Mouse (Mus musculus) spleen, postnatal 36 days (tissue): ENCODE measurements around the gene Exosc8.
"Not testable (repeated sequence)": the region's sequence is repeated elsewhere in the genome, so short reads cannot be mapped to it uniquely, and the experiment has no call there.

ENCODE experiments used
- DNase-seq, 2 experiments: peaks; one replicate each; pipeline ENCODE4 v3.0.0; 2022; ENCODE audit warnings: low spot score in 2 of 2, mixed read lengths in 1 of 2

The Exosc8 gene

DNA sequence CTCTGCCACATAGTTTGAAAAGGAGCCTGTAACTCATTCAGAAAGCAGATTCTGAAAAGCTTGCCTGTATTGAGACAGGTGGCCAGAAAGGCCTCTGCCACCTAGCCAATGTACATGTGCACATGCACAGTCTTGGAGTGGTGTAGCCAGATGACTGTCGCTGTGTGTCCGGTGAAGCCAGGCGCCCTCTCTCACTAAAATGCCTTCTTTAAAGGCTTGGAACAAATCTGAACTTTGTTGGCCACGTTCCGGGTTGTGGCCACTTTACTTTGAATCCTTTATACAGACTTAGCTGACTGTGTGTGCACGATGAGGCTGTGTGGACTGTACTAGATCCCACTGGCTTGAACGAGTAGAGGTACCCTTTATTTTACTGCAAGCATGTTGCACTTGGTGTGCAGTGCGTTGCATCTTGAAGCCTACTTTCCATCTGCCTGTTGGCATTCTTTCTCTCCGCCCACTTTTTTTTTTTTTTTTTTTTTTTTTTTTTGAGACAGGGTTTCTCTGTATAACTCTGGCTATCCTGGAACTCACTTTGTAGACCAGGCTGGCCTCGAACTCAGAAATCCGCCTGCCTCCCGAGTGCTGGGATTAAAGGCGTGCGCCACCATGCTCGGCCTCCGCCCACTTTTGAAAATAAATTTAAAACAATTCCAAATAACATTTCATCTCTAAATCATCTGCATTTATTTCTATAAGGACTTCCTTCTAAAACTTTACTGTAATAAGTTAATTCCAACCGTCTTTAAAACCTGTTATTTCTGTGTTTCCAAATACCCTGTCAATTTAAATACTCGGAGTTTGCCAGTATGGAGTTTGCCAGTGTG is 1.1 kb upstream of the Exosc8 start:
- DNase-seq = no peak

DNA sequence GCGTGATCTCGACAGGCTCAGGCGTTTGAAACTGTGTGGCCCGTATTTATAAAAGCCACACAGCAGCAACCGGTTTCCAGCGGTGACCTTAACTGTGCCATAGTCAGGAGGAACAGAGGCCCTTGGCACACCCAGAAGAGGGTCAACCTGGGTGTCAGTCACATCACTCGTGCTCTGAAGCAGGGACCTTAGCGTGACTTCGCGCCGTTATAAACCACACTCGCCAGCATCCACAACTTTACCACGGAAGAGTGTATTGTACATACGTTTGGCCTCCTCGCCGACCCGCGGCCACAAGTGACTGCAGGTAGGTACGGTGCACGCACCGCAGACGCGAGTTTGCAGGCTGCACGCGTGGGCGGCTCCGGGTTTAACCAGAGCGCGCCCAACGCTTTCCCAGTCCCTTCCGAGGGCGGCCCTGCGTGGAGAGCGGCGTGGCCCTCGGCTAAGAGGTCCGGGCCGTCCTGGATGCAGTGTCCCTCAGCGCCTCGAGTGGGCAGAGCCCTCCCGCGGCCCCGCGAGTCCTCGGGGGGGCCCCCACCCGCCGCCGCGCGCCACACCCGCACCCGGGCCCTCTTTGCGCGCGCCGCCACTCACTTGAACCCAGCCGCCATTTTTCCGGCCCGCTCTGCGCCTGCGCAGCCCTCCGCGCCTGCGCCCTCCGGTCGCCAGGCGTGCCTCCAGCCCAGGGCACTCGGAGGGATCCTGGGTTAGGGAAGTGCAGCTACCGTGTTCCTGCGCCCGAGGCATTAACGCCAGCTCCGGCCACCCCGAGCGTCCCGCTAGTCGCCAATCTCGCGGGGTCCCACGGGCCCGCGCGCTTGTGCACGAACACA is 564 bp downstream of the Exosc8 start:
- peak; percentile 88 to 90 for DNase-seq

DNA sequence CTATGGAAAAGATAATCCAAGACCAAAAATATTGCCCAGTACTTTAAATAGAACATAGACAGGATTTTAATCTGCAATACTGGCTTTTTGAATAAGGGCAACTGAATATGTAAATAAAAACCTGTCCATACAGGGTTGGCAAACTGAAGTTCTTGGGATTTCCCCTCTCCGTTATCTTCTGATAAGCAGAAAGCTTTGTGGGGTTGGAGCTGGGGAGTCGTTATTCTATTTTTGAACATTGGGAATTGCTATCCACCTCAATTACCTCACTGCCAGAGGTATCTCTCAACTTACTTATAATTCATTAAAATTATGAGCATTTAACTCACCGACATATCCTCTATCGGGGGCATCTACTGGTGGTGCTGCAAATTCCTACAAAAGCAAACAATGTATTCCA is 2.8 kb downstream of the Exosc8 start:
- no peak for DNase-seq

DNA sequence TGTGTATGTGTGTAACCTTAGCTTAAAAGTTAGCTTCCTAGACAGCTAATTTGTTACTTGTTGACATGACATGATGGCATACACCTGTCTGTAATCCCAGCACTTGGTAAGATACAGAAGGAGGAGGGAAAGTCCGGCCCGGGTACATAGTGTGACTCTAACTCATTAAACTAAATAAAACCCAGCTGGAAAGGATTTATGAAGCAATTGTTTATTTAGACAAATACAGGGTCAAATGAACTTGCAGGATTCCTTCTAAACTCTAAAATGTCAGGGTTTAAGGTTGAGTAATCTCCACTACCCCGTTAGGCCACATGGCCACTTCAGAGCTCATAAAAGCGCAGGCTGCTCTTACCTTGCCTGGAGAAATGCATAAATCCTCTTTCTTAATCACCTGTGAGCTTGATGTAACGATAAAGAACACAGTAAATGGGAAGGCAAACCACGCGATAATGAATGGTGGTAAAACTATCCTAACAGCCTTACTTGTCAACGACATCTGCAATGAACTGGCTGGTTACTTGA is 3.5 kb downstream of the Exosc8 start:
- DNase-seq = no peak

DNA sequence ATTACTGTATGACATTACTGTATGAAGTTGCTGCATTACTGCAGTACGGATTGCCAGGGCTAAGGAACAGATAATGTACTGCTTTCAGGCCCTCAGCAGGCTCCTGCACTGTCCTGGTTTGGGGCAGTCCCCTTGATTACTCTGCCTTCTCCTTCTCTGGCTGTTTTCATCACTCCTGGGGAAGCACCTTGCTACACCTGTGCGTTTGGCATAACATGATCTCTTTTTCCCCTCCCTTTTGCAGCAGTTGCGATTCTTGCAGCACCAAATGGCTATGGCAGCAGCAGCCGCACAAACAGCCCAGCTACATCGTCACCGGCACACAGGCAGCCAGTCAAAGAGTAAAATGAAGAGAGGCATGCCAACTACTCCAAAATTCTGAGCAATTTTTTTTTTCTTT is 7.1 kb downstream of the Exosc8 start:
- no peak for DNase-seq

DNA sequence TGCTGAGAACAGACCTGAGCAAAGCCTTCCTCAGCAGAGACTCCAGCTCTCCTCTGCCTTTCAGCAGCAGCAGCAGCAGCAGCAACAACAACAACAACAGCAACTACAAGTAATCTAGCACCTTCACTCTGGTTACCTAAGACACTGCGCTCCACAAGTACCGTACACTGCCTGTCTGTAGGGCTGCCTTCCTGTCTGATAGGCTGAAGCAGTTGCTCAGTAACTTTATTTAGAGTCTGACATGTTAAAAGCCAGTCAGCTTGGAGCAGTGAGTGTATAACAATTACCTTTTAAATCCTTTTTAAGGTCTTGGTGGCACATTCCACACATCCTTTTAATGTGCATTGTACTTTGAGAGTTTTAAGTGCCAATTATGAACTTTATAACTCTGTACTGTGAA is 7.6 kb downstream of the Exosc8 start:
- DNase-seq = no peak

DNA sequence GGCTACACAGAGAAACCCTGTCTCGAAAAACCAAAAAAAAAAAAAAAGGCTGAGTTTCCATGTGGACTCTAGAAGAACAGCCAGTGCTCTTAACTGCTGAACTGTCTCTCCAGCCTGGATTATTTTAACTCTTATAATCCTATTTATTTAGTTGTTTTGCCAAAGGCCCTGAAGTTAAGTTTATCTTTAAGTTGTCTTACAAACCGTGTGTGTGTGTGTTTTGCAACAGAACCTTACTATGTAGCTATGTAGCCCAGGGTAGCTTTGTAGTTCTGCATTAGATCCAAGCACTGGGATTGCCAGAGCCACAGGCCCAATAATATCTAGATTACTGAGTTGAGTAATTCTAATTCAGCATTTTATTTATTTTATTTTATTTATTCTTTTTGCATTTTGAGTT is 9.8 kb downstream of the Exosc8 start:
- DNase-seq = no peak

DNA sequence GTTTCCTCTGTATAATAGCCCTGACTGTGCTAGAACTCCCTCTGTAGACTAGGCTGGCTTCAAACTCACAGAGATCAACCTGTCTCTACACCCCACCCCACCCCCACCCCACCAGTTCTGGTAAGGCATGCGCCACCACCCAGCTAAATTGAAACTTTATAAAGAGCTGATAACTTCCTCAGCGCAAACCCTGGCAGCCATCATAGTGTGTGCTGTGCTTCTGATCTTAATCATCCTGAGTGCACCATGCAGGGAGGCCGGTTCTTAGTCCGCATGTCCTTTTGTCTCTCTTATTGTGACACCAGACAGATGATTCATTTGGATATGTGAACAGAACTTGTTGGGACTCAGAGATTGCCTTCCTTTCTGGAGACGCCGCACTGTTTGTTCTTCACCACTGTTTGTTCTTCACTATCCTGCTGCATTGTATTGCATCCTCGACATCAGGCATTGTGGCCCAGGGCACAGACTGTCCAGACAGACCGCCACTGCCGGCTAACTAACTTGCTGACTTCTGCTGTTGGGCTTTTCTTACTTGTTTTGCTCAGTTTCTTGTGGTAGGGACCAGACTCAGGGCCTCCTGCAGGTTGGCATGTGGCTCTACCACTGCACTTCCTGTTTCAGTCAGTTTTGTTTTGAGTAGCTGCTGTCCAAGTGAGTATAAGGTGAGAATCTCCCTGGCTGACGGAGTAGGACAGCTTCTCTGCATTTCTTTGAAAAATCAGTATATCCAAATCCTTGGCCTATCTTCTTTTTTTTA is 11.3 kb downstream of the Exosc8 start:
- DNase-seq = peak; percentile 61 to 67

DNA sequence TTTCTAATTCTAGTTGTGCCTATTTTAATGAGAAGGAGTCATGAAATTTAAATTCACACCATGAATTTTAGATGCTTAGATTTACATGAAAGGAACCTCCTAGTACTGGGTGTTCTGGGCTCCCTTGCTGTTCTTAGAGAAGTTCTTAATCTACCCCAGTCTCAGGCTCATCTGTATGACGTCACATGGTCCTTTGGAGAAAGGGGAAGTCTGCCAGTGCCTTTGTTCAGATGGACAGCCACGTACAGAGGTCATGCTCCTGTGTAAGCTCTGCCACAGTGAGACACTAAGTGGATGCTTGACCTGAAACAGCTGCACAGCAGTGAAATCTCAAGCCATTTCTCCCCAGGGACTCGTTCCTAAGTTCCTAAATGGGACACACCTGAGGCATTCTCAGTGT is 16.2 kb downstream of the Exosc8 start:
- peak in 1 of 2 experiments; percentile 22 for DNase-seq

DNA sequence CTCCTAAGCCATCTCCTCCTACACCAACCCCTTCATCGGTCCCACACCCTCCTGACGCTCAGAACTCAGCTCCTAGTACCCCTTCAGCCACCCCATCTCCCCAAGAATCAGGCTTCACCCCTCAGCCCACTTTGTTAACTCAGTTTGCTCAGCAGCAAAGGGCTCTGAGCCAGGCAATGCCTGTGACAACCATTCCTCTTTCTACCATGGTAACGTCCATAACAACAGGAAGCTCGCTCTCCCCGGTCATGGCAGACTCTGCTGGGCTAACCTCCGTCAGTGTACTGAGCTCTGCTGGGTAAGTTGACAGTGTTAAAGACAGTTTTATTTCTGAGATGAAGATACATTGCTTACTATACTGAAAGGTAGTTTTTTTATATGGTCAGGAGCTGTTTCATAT is 17.8 kb downstream of the Exosc8 start:
- DNase-seq = no peak

DNA sequence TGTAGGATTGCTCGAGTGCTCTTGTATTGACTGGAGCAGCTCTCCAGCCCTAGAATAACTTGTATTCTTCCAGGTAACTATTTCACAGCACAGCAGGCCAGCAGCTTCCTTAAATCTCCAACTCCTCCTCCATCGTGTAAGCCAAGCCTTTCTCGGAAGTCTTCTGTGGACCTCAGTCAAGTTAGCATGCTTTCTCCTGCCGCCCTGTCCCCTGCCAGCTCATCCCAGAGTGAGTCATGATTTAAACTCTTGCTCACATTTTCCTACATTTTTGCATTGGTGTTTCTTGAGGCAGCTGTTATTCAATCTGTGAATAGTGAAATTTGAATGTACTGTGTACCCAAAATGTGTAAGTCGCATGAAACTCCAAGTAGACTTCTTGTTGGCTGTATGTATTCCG is 19.7 kb downstream of the Exosc8 start:
- no peak for DNase-seq

DNA sequence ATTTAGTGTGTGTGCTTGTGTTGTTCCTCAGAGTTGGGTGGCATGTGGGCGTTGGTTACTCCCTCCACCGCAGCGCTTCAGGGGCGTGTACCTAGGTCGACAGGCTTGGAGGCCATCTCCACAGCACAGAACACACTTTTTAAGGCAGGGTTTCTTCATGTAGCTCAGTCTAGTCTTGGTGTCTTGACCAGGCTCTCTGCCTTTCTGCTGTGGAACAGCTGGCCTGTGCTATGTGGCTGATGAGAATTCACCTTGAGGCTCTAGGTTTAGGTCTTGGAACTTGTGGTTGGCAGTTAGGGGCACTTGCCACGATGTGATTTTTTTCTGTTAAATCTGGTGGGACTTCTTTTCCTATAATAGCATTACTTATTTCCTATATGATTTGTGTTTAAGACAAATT is 20.9 kb downstream of the Exosc8 start, which contains the start of gene Gm21958:
Gm21958 (minus strand) TSS at position 101 of the 400 bp plus-strand sequence.
- no peak for DNase-seq

DNA sequence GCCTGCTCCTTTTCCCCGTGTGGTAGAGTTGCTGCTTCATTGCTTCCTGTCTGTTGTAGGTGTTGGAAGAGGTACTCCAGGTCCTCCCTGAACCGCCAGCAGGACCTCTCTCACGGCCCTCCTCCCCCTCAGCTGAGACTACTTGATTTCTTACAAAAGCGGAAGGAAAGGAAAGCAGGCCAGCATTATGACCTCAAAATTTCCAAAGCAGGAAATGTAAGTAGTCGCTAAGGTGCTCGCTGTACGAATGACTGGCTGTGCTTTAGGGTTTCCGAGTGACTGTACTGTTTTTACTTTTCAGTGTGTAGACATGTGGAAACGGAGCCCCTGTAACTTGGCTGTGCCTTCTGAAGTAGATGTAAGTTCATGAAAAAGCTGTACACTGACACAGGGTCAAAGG is 26.2 kb downstream of the Exosc8 start:
- peak; percentile 60 to 68 for DNase-seq

DNA sequence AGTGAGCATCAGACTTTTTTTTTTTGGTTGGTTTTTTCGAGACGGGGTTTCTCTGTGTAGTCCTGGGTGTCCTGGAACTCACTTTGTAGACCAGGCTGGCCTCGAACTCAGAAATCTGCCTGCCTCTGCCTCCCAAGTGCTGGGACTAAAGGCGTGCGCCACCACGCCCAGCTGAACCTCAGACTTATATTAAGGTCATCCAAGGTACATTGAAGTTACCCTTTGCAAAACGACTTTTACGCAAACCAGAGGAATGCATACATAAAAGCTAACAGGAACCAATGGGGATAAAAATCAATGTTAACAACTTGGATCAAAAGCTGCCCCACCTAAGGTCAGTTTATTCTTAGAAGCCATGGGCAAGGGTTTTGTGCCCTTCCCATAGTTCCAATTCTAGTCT is 31.1 kb downstream of the Exosc8 start:
- DNase-seq = not testable (repeated sequence)

DNA sequence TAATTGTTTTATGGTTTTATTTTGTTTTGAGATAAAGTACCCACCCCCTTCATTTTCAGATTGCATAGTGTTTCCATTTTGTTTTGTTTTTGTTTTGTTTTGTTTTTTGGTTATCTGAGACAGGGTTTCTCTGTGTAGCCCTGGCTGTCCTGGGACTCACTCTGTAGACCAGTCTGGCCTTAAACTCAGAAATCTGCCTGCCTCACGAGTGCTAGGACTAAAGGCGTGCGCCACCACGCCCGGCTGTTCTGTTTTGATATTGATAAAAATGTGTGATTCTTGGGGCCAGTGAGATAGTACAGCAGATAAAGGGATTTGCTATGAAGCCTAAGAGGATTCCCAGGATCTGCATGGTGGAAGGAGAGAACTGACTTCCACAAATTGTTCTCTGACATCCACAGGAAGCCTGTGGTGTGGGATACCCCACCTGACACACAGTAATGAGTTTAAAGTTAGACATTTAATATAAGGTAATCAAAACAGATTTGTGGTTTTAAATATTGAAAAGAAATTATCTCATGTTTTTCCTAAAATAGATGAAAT is 35.4 kb downstream of the Exosc8 start:
- DNase-seq = no peak

DNA sequence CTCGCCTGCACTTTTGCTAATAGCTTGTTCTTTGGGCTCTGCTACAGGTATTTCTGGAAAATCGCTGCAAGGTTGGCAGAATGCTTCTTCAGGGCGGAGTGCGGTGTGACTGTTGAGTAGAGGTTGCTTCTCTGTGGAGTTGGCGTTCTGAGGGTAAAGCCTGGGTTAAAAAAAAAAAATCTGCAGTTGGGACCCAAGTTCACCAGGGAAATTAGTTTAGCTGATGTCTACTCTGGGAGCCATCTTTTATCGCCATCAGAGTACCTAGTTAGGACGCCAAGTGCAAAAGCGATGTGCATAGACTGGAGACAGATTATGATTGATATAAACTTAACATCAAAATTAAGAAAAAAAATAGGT is 42.2 kb downstream of the Exosc8 start:
- no peak for DNase-seq

DNA sequence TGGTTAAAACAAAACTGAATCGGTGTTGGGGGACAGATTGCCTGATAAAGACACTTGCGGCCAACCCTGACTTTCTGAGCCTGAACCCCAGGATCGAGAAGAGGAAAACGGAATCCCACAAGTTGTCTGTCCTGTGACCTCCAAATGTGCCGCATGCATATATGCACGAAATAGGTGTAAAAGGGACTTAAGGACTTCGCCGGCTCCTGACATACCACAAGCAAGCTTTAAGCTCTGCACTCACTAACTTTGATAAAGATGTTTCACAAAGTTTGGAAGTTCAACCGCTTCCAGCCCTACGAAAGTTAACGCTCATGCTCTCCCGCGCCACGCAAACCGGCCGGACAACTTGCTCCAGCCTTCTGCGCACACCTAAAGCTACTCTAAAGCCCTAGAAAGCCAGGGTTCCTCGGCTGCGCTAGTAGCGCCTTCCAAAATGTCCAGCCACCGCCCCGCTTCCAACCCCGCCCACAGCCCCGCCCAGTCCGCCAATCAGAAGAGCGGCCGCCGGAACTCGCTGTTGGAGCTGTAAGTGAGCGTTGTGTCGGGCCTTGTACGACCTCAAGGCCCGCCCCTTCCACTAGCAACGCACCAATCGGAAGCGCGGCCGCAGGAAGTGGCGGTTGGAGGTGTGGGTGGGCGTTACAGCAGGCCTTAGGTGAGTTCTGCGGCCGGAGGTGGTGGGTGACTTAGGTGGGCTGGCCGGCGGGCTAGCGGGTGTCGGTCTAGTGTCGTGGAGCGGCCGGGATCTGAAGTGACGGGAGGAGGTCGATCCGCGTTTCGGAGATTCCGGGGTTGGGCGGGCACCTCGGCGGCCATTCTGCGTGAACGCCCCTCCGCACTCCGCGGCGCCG is 42.8 kb downstream of the Exosc8 start, which contains the start of gene Supt20:
Supt20 (plus strand) TSS at position 606 of the 854 bp plus-strand sequence.
- peak; percentile 94 to 95 for DNase-seq

DNA sequence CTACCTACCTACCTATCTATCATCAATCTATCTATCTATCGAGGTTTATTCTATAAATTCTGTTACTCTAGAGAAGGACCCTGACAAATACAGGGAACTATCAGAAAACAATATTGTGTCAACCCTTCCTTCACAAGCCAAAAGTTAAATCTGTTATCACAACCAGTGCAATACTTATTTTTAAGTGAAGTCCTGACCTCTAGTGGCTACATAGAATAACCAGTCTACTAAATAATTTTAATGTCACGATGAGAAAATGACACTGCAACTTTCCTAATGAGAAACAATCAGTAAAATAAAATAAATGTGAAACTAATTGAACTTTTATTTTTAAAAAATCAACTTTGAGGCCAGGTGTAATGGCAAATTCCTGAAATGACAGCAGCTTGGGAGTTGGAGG is 46.1 kb downstream of the Exosc8 start:
- no peak for DNase-seq

DNA sequence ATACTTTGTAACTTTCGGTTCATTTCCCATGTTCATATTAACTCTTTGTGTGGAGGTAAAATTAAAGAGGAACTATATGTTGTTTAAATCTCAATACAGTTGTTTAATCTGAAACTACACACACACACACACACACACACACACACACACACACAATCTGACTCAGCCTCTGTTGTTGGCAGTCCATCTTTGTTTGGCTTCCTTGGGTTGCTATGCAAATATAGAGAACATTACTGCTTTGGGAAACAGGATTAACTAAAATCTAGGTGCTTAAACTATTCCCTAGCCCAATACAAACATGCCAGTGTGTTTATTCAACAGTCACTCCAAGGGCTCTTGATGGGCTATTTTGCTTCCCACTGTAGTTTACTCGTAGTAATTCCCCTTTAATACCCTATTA is 47.9 kb downstream of the Exosc8 start:
- DNase-seq = no peak

DNA sequence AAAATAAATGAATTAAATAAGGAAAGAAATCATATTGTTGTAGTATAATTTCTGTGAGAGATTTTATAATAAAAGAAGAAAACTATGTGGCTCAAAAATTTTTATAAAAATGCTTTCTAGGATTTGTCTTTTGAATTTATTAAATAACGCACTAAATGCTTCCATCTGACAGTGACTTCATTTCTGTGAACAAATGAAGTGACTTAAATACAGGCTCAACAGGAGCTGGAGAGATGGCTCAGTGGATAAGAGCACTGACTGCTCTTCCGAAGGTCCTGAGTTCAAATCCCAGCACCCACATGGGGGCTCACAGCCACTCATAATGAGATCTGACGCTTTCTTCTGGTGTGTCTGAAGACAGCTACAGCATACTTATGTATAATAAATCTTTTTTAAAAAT is 50.0 kb downstream of the Exosc8 start:
- no peak for DNase-seq
